Mouse (Mus musculus): ENCODE results near the gene Chit1. TPM values are rescaled to one million over a fixed set of nuclear protein-coding genes. Genes with fewer than 3 reads are reported as not detected.
A peak's percentile ranks its signal among the peaks of the same experiment; 100 is the strongest.

Gene Chit1
- polyA plus RNA-seq, 1 experiment: 0.11 TPM

GRCm38 (mm10) chr1:134115424-134115823 lies 4.4 kb downstream of the Chit1 start:
- peak; percentile 51 for DNase-seq (ENCODE audit: low read depth)

GRCm38 (mm10) chr1:134117110-134117509 lies 6.1 kb downstream of the Chit1 start:
- no peak for TF ChIP-seq POLR2A (IDR thresholded peaks at IDR 0.05; ENCODE audit: borderline replicate concordance, extremely low read depth, insufficient read depth, insufficient read length, poor library complexity, severe bottlenecking)
- no peak for TF ChIP-seq CTCF (IDR thresholded peaks at IDR 0.05; ENCODE audit: borderline replicate concordance, extremely low read depth, insufficient read depth, insufficient read length)
- DNase-seq (ENCODE audit: low read depth): no peak

More at GRCm38 (mm10) chr1:134115424-134115823, 4.4 kb downstream of the Chit1 start:
- TF ChIP-seq POLR2A (IDR thresholded peaks at IDR 0.05; ENCODE audit: borderline replicate concordance, extremely low read depth, insufficient read depth, insufficient read length, poor library complexity, severe bottlenecking): no peak
- no peak for TF ChIP-seq CTCF (IDR thresholded peaks at IDR 0.05; ENCODE audit: borderline replicate concordance, extremely low read depth, insufficient read depth, insufficient read length)

- no peak for TF ChIP-seq POLR2A (IDR thresholded peaks at IDR 0.05; ENCODE audit: borderline replicate concordance, extremely low read depth, insufficient read depth, insufficient read length, poor library complexity, severe bottlenecking)
- peak; percentile 94 for TF ChIP-seq CTCF (IDR thresholded peaks at IDR 0.05; ENCODE audit: borderline replicate concordance, extremely low read depth, insufficient read depth, insufficient read length)
- peak; percentile 92 for DNase-seq (ENCODE audit: low read depth)
Observed at GRCm38 (mm10) chr1:134120179-134120578, 9.1 kb downstream of the Chit1 start.

- DNase-seq (ENCODE audit: low read depth): peak; percentile 38
- TF ChIP-seq CTCF (IDR thresholded peaks at IDR 0.05; ENCODE audit: borderline replicate concordance, extremely low read depth, insufficient read depth, insufficient read length): peak; percentile 57; the same call in 1 of the 2 replicates
- no peak for TF ChIP-seq POLR2A (IDR thresholded peaks at IDR 0.05; ENCODE audit: borderline replicate concordance, extremely low read depth, insufficient read depth, insufficient read length, poor library complexity, severe bottlenecking)
Observed at GRCm38 (mm10) chr1:134122195-134122594, 11.2 kb downstream of the Chit1 start.

GRCm38 (mm10) chr1:134133316-134133715 lies 22.3 kb downstream of the Chit1 start:
- peak; percentile 12 for DNase-seq (ENCODE audit: low read depth)
- TF ChIP-seq POLR2A (IDR thresholded peaks at IDR 0.05; ENCODE audit: borderline replicate concordance, extremely low read depth, insufficient read depth, insufficient read length, poor library complexity, severe bottlenecking) (no peak), CTCF (IDR thresholded peaks at IDR 0.05; ENCODE audit: borderline replicate concordance, extremely low read depth, insufficient read depth, insufficient read length) (no peak)

- DNase-seq (ENCODE audit: low read depth): no peak
- TF ChIP-seq POLR2A (IDR thresholded peaks at IDR 0.05; ENCODE audit: borderline replicate concordance, extremely low read depth, insufficient read depth, insufficient read length, poor library complexity, severe bottlenecking): no peak
Observed at GRCm38 (mm10) chr1:134136351-134136750, 25.3 kb downstream of the Chit1 start.

GRCm38 (mm10) chr1:134138424-134138823 lies 27.4 kb downstream of the Chit1 start:
- TF ChIP-seq CTCF (IDR thresholded peaks at IDR 0.05; ENCODE audit: borderline replicate concordance, extremely low read depth, insufficient read depth, insufficient read length) (no peak), POLR2A (IDR thresholded peaks at IDR 0.05; ENCODE audit: borderline replicate concordance, extremely low read depth, insufficient read depth, insufficient read length, poor library complexity, severe bottlenecking) (no peak)
- DNase-seq (ENCODE audit: low read depth): no peak

- DNase-seq (ENCODE audit: low read depth): peak; percentile 75
- TF ChIP-seq POLR2A (IDR thresholded peaks at IDR 0.05; ENCODE audit: borderline replicate concordance, extremely low read depth, insufficient read depth, insufficient read length, poor library complexity, severe bottlenecking) (no peak), CTCF (IDR thresholded peaks at IDR 0.05; ENCODE audit: borderline replicate concordance, extremely low read depth, insufficient read depth, insufficient read length) (no peak)
Observed at GRCm38 (mm10) chr1:134142363-134142794, 31.3 kb downstream of the Chit1 start.

- TF ChIP-seq POLR2A (IDR thresholded peaks at IDR 0.05; ENCODE audit: borderline replicate concordance, extremely low read depth, insufficient read depth, insufficient read length, poor library complexity, severe bottlenecking) (no peak), CTCF (IDR thresholded peaks at IDR 0.05; ENCODE audit: borderline replicate concordance, extremely low read depth, insufficient read depth, insufficient read length) (no peak)
- DNase-seq (ENCODE audit: low read depth): peak; percentile 28
Observed at GRCm38 (mm10) chr1:134146066-134146465, 35.0 kb downstream of the Chit1 start.

GRCm38 (mm10) chr1:134150076-134150475 lies 39.0 kb downstream of the Chit1 start:
- DNase-seq (ENCODE audit: low read depth): no peak
- TF ChIP-seq CTCF (IDR thresholded peaks at IDR 0.05; ENCODE audit: borderline replicate concordance, extremely low read depth, insufficient read depth, insufficient read length) (no peak), POLR2A (IDR thresholded peaks at IDR 0.05; ENCODE audit: borderline replicate concordance, extremely low read depth, insufficient read depth, insufficient read length, poor library complexity, severe bottlenecking) (no peak)

- no peak for TF ChIP-seq POLR2A (IDR thresholded peaks at IDR 0.05; ENCODE audit: borderline replicate concordance, extremely low read depth, insufficient read depth, insufficient read length, poor library complexity, severe bottlenecking)
- TF ChIP-seq CTCF (IDR thresholded peaks at IDR 0.05; ENCODE audit: borderline replicate concordance, extremely low read depth, insufficient read depth, insufficient read length): no peak
- no peak for DNase-seq (ENCODE audit: low read depth)
Observed at GRCm38 (mm10) chr1:134150745-134151144, 39.7 kb downstream of the Chit1 start.

GRCm38 (mm10) chr1:134151655-134152412 lies 40.8 kb downstream of the Chit1 start:
- peak; percentile 92 for DNase-seq (ENCODE audit: low read depth)
- peak; percentile 81 for TF ChIP-seq CTCF (IDR thresholded peaks at IDR 0.05; ENCODE audit: borderline replicate concordance, extremely low read depth, insufficient read depth, insufficient read length)
- no peak for TF ChIP-seq POLR2A (IDR thresholded peaks at IDR 0.05; ENCODE audit: borderline replicate concordance, extremely low read depth, insufficient read depth, insufficient read length, poor library complexity, severe bottlenecking)
